ENCODE assay signal across 9 mouse cellular contexts in the genomic region with DNA sequence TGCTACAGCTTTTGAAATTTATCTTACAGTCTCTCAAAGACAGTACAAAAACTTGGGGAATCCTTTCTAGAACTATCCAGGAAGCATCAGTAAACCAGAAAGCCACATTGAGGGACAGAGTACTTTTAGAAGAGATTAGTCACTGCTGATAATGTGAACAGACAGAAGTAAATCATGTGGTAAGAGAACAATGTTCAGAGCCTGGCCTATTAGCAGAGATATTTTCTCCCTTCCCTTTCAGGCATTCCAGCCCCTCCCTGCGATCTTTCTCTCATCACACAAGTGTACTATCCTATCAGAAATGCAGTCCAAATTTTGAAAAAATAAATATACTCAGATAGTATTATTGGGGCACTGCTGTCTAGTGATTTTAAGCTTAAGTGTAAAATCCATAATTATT. TPM values are rescaled to one million over a fixed set of nuclear protein-coding genes. Genes with fewer than 3 reads are reported as not detected.
DNase-seq lines count a peak whose midpoint lies in the region; ATAC-seq and TF ChIP-seq lines count a peak whose summit lies in the region.
"Had no signal": no experiment of that assay in that cellular context is flagged by ENCODE, and none has a peak within 500 bp of the region (broad histone marks: within the 10 kb centered on the region; RNA-seq: fewer than 3 reads in every experiment).

No protein-coding gene starts in this region.

- ATAC-seq in heart, embryonic 14.5 days (ENCODE audit: insufficient number of reproducible peaks, insufficient read depth, low FRiP score, low read depth), result no peak
- no peak for ATAC-seq in forebrain, postnatal 0 days

- no peak for TF ChIP-seq POLR2A in ES-Bruce4 (IDR thresholded peaks at IDR 0.05; ENCODE audit: insufficient read depth, low read length)

- H3K4me3 ChIP-seq in heart, embryonic 14.5 days (ENCODE audit: control insufficient read depth in 1 of 2, insufficient read depth in 1 of 2, low read depth in 1 of 2, low read length in 2 of 2), result peak overlapping the region in 1 of 2 experiments; percentile 61; a peak in 2 of 4 replicates
- H3K4me3 ChIP-seq in ES-Bruce4 (ENCODE audit: low read depth, low read length), result no peak overlapping the region
- H3K4me3 ChIP-seq in forebrain, postnatal 0 days (ENCODE audit: low read depth, low read length), result peak overlapping the region; percentile 63
- H3K4me3 ChIP-seq in midbrain, embryonic 10.5 days, result peak overlapping the region; percentile 69

- DNase-seq in heart, adult 11 months, result no peak
- no peak for DNase-seq in forebrain, postnatal 0 days
- DNase-seq in midbrain, embryonic 10.5 days (ENCODE audit: low spot score), result no peak
- no peak for DNase-seq in right cerebral cortex, postnatal 10 days (ENCODE audit: low spot score in 2 of 2)
- DNase-seq in cerebellum, adult 8-10 months, result no peak
- DNase-seq in layer of hippocampus, adult 9-10 months (ENCODE audit: low spot score), result no peak

- WGBS in heart, embryonic 14.5 days, result 89% methylated on average over 1 of the region's 1 CpGs
- 72% methylated on average over 1 of the region's 1 CpGs for WGBS in forebrain, postnatal 0 days
- WGBS in midbrain, embryonic 10.5 days, result 71% methylated on average over 1 of the region's 1 CpGs

- peak overlapping the region; percentile 73 for H3K4me2 ChIP-seq in heart, embryonic 14.5 days (ENCODE audit: low read length)
- peak overlapping the region; percentile 79 for H3K4me2 ChIP-seq in forebrain, postnatal 0 days (ENCODE audit: low read depth)

- H3K27me3 ChIP-seq in heart, embryonic 14.5 days (ENCODE audit: control insufficient read depth, insufficient read depth, low read length), result no peaks in the 10 kb centered on the region
- no peaks in the 10 kb centered on the region for H3K27me3 ChIP-seq in ES-Bruce4 (ENCODE audit: control insufficient read depth, insufficient read depth, low read length, poor library complexity, severe bottlenecking)
- no peaks in the 10 kb centered on the region for H3K27me3 ChIP-seq in forebrain, postnatal 0 days (ENCODE audit: insufficient read depth, low read length)
- H3K27me3 ChIP-seq in midbrain, embryonic 10.5 days (ENCODE audit: low read depth, poor library complexity, severe bottlenecking), result no peaks in the 10 kb centered on the region

- peaks cover 0 to 2% of the 10 kb centered on the region in 2 experiments; a peak in 1 of 4 replicates for H3K4me1 ChIP-seq in heart, embryonic 14.5 days (ENCODE audit: control insufficient read depth in 2 of 2, insufficient read depth in 2 of 2, low read length in 2 of 2)
- no peaks in the 10 kb centered on the region for H3K4me1 ChIP-seq in ES-Bruce4 (ENCODE audit: control insufficient read depth, insufficient read depth, low read length)
- H3K4me1 ChIP-seq in forebrain, postnatal 0 days (ENCODE audit: insufficient read depth), result peaks cover 12% of the 10 kb centered on the region
- H3K4me1 ChIP-seq in midbrain, embryonic 10.5 days, result peaks cover 23% of the 10 kb centered on the region

- H3K36me3 ChIP-seq in heart, embryonic 14.5 days (ENCODE audit: control insufficient read depth, insufficient read depth, low read length), result no peaks in the 10 kb centered on the region
- no peaks in the 10 kb centered on the region for H3K36me3 ChIP-seq in ES-Bruce4 (ENCODE audit: control insufficient read depth, insufficient read depth, low read length, poor library complexity, severe bottlenecking)
- no peaks in the 10 kb centered on the region for H3K36me3 ChIP-seq in forebrain, postnatal 0 days (ENCODE audit: insufficient read depth)
- H3K36me3 ChIP-seq in midbrain, embryonic 10.5 days, result no peaks in the 10 kb centered on the region
- H3K36me3 ChIP-seq: G1E had no signal

- H3K9me3 ChIP-seq in heart, embryonic 14.5 days (ENCODE audit: control insufficient read depth, low read length), result no peaks in the 10 kb centered on the region
- H3K9me3 ChIP-seq in ES-Bruce4 (replicated peaks; ENCODE audit: control insufficient read depth, insufficient read depth, low read length, poor library complexity, severe bottlenecking), result peaks cover 9% of the 10 kb centered on the region
- no peaks in the 10 kb centered on the region for H3K9me3 ChIP-seq in forebrain, postnatal 0 days (ENCODE audit: low read length)
- H3K9me3 ChIP-seq in midbrain, embryonic 10.5 days (replicated peaks), result peaks cover 9% of the 10 kb centered on the region; the same call in 1 of the 2 replicates

- no peak for TF ChIP-seq EP300 in ES-Bruce4 (IDR thresholded peaks at IDR 0.05; ENCODE audit: insufficient read depth, low read depth, low read length)

- TF ChIP-seq CTCF in ES-Bruce4 (IDR thresholded peaks at IDR 0.05; ENCODE audit: low read depth, low read length), result no peak
- TF ChIP-seq CTCF in forebrain, postnatal 0 days (IDR thresholded peaks at IDR 0.05; ENCODE audit: low read depth), result no peak

- no peak overlapping the region for H3K27ac ChIP-seq in heart, embryonic 14.5 days (replicated peaks in 1 of 2; ENCODE audit: control insufficient read depth in 1 of 2, insufficient read depth in 1 of 2, low read depth in 2 of 2, low read length in 2 of 2)
- peak overlapping the region; percentile 17; the same call in 1 of the 2 replicates for H3K27ac ChIP-seq in ES-Bruce4 (ENCODE audit: insufficient read depth, low read length)
- H3K27ac ChIP-seq in forebrain, postnatal 0 days (ENCODE audit: low read depth, low read length), result no peak overlapping the region
- no peak overlapping the region for H3K27ac ChIP-seq in midbrain, embryonic 10.5 days (replicated peaks)

- peak overlapping the region; percentile 79 for H3K9ac ChIP-seq in heart, embryonic 14.5 days (ENCODE audit: low read length)
- peak overlapping the region; percentile 65 for H3K9ac ChIP-seq in ES-Bruce4 (ENCODE audit: low read depth, poor library complexity, severe bottlenecking)
- H3K9ac ChIP-seq in forebrain, postnatal 0 days, result no peak overlapping the region; the same call in 1 of the 2 replicates

RNA-seq across cellular contexts. Expression of gene Zfp65, which starts 0.9 kb away (rescaled TPM):
- 2.1 and 2.4 TPM in 2 replicates for polyA plus RNA-seq in heart, embryonic 14.5 days (2014; fragmentation: Nextera tagmentation; extraction: Ambion mirVana)
- 12.1 and 12.6 TPM in 2 replicates for polyA plus RNA-seq in ES-Bruce4 (2011; ENCODE audit: insufficient read depth, insufficient read length, low read depth, missing spikeins)
- total RNA-seq in forebrain, postnatal 0 days (2014; rRNA removed), result 23.5 and 24.1 TPM in 2 replicates
- polyA plus RNA-seq in forebrain, postnatal 0 days (2015; fragmentation: Nextera tagmentation; extraction: Ambion mirVana), result 3.0 and 5.6 TPM in 2 replicates
- 6.7 and 7.8 TPM in 2 replicates for polyA plus RNA-seq in midbrain, embryonic 10.5 days (2016; fragmentation: Nextera tagmentation; extraction: Ambion mirVana)

RNA-seq across cellular contexts. Expression of gene Zfp85, which starts 26.9 kb away (rescaled TPM):
- 3.8 and 4.3 TPM in 2 replicates for polyA plus RNA-seq in heart, embryonic 14.5 days (2014; fragmentation: Nextera tagmentation; extraction: Ambion mirVana)
- 4.4 and 5.5 TPM in 2 replicates for polyA plus RNA-seq in ES-Bruce4 (2011; ENCODE audit: insufficient read depth, insufficient read length, low read depth, missing spikeins)
- total RNA-seq in forebrain, postnatal 0 days (2014; rRNA removed), result 11.5 and 12.1 TPM in 2 replicates
- polyA plus RNA-seq in forebrain, postnatal 0 days (2015; fragmentation: Nextera tagmentation; extraction: Ambion mirVana), result 3.8 and 4.1 TPM in 2 replicates
- polyA plus RNA-seq in midbrain, embryonic 10.5 days (2016; fragmentation: Nextera tagmentation; extraction: Ambion mirVana), result 5.3 and 5.5 TPM in 2 replicates

RNA-seq across cellular contexts. Expression of gene Zfp738, which starts 41.2 kb away (rescaled TPM):
- polyA plus RNA-seq in heart, embryonic 14.5 days (2014; fragmentation: Nextera tagmentation; extraction: Ambion mirVana), result 7.9 and 9.1 TPM in 2 replicates
- polyA plus RNA-seq in ES-Bruce4 (2011; ENCODE audit: insufficient read depth, insufficient read length, low read depth, missing spikeins), result 19.1 and 21.6 TPM in 2 replicates
- total RNA-seq in forebrain, postnatal 0 days (2014; rRNA removed), result 18.6 and 20.5 TPM in 2 replicates
- 5.9 and 7.5 TPM in 2 replicates for polyA plus RNA-seq in forebrain, postnatal 0 days (2015; fragmentation: Nextera tagmentation; extraction: Ambion mirVana)
- polyA plus RNA-seq in midbrain, embryonic 10.5 days (2016; fragmentation: Nextera tagmentation; extraction: Ambion mirVana), result 9.8 and 10.7 TPM in 2 replicates

RNA-seq across cellular contexts. Expression of gene Zfp493, which starts 51.4 kb away (rescaled TPM):
- polyA plus RNA-seq in heart, embryonic 14.5 days (2014; fragmentation: Nextera tagmentation; extraction: Ambion mirVana), result 1.3 and 1.5 TPM in 2 replicates
- 15.5 and 16.6 TPM in 2 replicates for polyA plus RNA-seq in ES-Bruce4 (2011; ENCODE audit: insufficient read depth, insufficient read length, low read depth, missing spikeins)
- total RNA-seq in forebrain, postnatal 0 days (2014; rRNA removed), result 4.8 and 7.6 TPM in 2 replicates
- 1.1 and 1.3 TPM in 2 replicates for polyA plus RNA-seq in forebrain, postnatal 0 days (2015; fragmentation: Nextera tagmentation; extraction: Ambion mirVana)
- polyA plus RNA-seq in midbrain, embryonic 10.5 days (2016; fragmentation: Nextera tagmentation; extraction: Ambion mirVana), result 4.2 and 5.8 TPM in 2 replicates
